ENCODE assay signal across 21 mouse cellular contexts in the genomic region with DNA sequence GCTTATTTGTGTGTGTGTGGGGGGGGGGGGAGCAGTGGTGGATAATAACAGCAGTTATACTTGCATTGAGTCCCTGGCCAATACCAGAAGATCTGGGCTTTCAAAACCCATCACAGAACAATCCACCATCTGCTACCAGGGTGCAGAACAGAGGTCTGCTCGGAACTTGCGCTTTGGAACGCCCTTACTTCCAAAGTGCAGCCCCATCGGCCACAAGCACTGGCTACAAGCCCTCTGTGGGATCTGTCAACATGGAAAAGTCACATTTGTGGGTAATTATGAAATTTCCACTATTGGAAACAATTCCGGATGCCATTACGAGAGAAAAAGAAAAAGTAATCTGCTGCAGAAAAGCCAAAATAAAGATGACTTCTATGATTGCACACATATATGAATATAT. TPM values are rescaled to one million over a fixed set of nuclear protein-coding genes. Genes with fewer than 3 reads are reported as not detected.
DNase-seq lines count a peak whose midpoint lies in the region; ATAC-seq and TF ChIP-seq lines count a peak whose summit lies in the region.
"Had no signal": no experiment of that assay in that cellular context is flagged by ENCODE, and none has a peak within 500 bp of the region (broad histone marks: within the 10 kb centered on the region; RNA-seq: fewer than 3 reads in every experiment).

No protein-coding gene starts in this region.

- WGBS in forebrain, postnatal 0 days = 55% methylated on average over 6 of the region's 6 CpGs
- 82% methylated on average over 6 of the region's 6 CpGs for WGBS in forebrain, embryonic 16.5 days
- 69% methylated on average over 6 of the region's 6 CpGs for WGBS in embryonic facial prominence, embryonic 14.5 days

- no peak for TF ChIP-seq CTCF in forebrain, postnatal 0 days (IDR thresholded peaks at IDR 0.05; ENCODE audit: low read depth)
- no peak for TF ChIP-seq CTCF in layer of hippocampus, adult 2 months (conservative IDR thresholded peaks at IDR 0.05)

- H3K4me2 ChIP-seq in forebrain, postnatal 0 days (ENCODE audit: low read depth) = no peak overlapping the region
- no peak overlapping the region for H3K4me2 ChIP-seq in forebrain, embryonic 16.5 days (ENCODE audit: low read length)
- H3K4me2 ChIP-seq in embryonic facial prominence, embryonic 14.5 days (ENCODE audit: low read depth, low read length) = 0 out of 2 replicates have a peak overlapping the region, but pooled peaks have one; percentile 5
- H3K4me2 ChIP-seq: embryonic facial prominence, embryonic 12.5 days; forebrain, embryonic 13.5 days; forebrain, embryonic 15.5 days had no signal

- H3K27me3 ChIP-seq in forebrain, postnatal 0 days (ENCODE audit: insufficient read depth, low read length) = no peaks in the 10 kb centered on the region
- H3K27me3 ChIP-seq in forebrain, embryonic 16.5 days (replicated peaks; ENCODE audit: control insufficient read depth, insufficient read depth, low read length) = no peaks in the 10 kb centered on the region
- no peaks in the 10 kb centered on the region for H3K27me3 ChIP-seq in embryonic facial prominence, embryonic 14.5 days (replicated peaks; ENCODE audit: control insufficient read depth, insufficient read depth, low read length)
- H3K27me3 ChIP-seq: embryonic facial prominence, embryonic 12.5 days; forebrain, embryonic 13.5 days; forebrain, embryonic 15.5 days had no signal

- no peaks in the 10 kb centered on the region for H3K9me3 ChIP-seq in forebrain, postnatal 0 days (ENCODE audit: low read length)
- H3K9me3 ChIP-seq in forebrain, embryonic 16.5 days (ENCODE audit: control insufficient read depth, low read length) = no peaks in the 10 kb centered on the region
- H3K9me3 ChIP-seq in embryonic facial prominence, embryonic 14.5 days (ENCODE audit: control insufficient read depth, low read length) = no peaks in the 10 kb centered on the region
- H3K9me3 ChIP-seq: embryonic facial prominence, embryonic 12.5 days; forebrain, embryonic 13.5 days; forebrain, embryonic 15.5 days had no signal

- no peak overlapping the region for H3K9ac ChIP-seq in forebrain, postnatal 0 days
- H3K9ac ChIP-seq in forebrain, embryonic 16.5 days (replicated peaks; ENCODE audit: low read depth, low read length) = no peak overlapping the region
- H3K9ac ChIP-seq in embryonic facial prominence, embryonic 14.5 days (ENCODE audit: low read depth, low read length) = no peak overlapping the region
- H3K9ac ChIP-seq: embryonic facial prominence, embryonic 12.5 days; forebrain, embryonic 13.5 days; forebrain, embryonic 15.5 days had no signal

- peaks cover 13% of the 10 kb centered on the region; the same call in 1 of the 2 replicates for H3K36me3 ChIP-seq in forebrain, postnatal 0 days (ENCODE audit: insufficient read depth)
- H3K36me3 ChIP-seq in forebrain, embryonic 16.5 days (ENCODE audit: control insufficient read depth, insufficient read depth) = no peaks in the 10 kb centered on the region
- no peaks in the 10 kb centered on the region for H3K36me3 ChIP-seq in embryonic facial prominence, embryonic 14.5 days (ENCODE audit: control insufficient read depth, insufficient read depth, low read length)
- H3K36me3 ChIP-seq: embryonic facial prominence, embryonic 12.5 days; forebrain, embryonic 15.5 days had no signal

- peak overlapping the region; percentile 57; the same call in 1 of the 2 replicates for H3K27ac ChIP-seq in forebrain, postnatal 0 days (ENCODE audit: low read depth, low read length)
- no peak overlapping the region for H3K27ac ChIP-seq in forebrain, embryonic 16.5 days (ENCODE audit: low read length)
- H3K27ac ChIP-seq in layer of hippocampus, adult 2 months = peak overlapping the region; percentile 28; the same call in 1 of the 2 replicates
- H3K27ac ChIP-seq in embryonic facial prominence, embryonic 14.5 days (replicated peaks; ENCODE audit: low read depth, low read length) = no peak overlapping the region
- H3K27ac ChIP-seq: embryonic facial prominence, embryonic 12.5 days; forebrain, embryonic 13.5 days; forebrain, embryonic 15.5 days had no signal

- DNase-seq in forebrain, postnatal 0 days = no peak
- DNase-seq in layer of hippocampus, adult 2 months (ENCODE audit: low spot score in 2 of 2) = no peak
- DNase-seq in layer of hippocampus, postnatal 14 days (ENCODE audit: low spot score in 2 of 2) = no peak
- DNase-seq in embryonic facial prominence, embryonic 14.5 days (ENCODE audit: low spot score) = no peak
- DNase-seq in fibroblast of lung, adult 2 months (ENCODE audit: low read depth) = peak; percentile 69
- DNase-seq: adrenal gland, adult 2 months; adrenal gland, postnatal 10 days; adrenal gland, postnatal 25 days; cerebellum, adult 11 months; cerebellum, adult 18-20 months; cerebellum, adult 8-10 months; cerebellum, adult 9-11 months; cerebellum, postnatal 14 days; cerebellum, postnatal 36 days; embryo, embryonic 11 days had no signal

- H3K4me1 ChIP-seq in forebrain, postnatal 0 days (ENCODE audit: insufficient read depth) = 0 out of 2 replicates have a peak, but pooled peaks cover 10% of the 10 kb centered on the region
- 0 out of 2 replicates have a peak, but pooled peaks cover 2% of the 10 kb centered on the region for H3K4me1 ChIP-seq in forebrain, embryonic 16.5 days (replicated peaks; ENCODE audit: control insufficient read depth, insufficient read depth, low read length)
- H3K4me1 ChIP-seq in embryonic facial prominence, embryonic 14.5 days (ENCODE audit: control insufficient read depth, insufficient read depth, low read length) = peaks cover 9% of the 10 kb centered on the region
- H3K4me1 ChIP-seq: embryonic facial prominence, embryonic 12.5 days; forebrain, embryonic 13.5 days had no signal

- peak; percentile 8; the same call in 1 of the 2 replicates for ATAC-seq in forebrain, postnatal 0 days
- ATAC-seq in forebrain, embryonic 16.5 days = no peak
- no peak for ATAC-seq in embryonic facial prominence, embryonic 14.5 days (ENCODE audit: low read depth)
- ATAC-seq in erythroblast, adult 5-6 weeks (replicated peaks; ENCODE audit: low FRiP score, poor library complexity, severe bottlenecking) = no peak
- ATAC-seq: forebrain, embryonic 13.5 days; forebrain, embryonic 15.5 days had no signal

- H3K4me3 ChIP-seq in forebrain, postnatal 0 days (ENCODE audit: low read depth, low read length) = no peak overlapping the region
- H3K4me3 ChIP-seq in forebrain, embryonic 16.5 days (replicated peaks; ENCODE audit: low read length) = no peak overlapping the region
- no peak overlapping the region for H3K4me3 ChIP-seq in layer of hippocampus, adult 2 months
- H3K4me3 ChIP-seq in embryonic facial prominence, embryonic 14.5 days (ENCODE audit: low read depth, low read length) = no peak overlapping the region
- H3K4me3 ChIP-seq: embryonic facial prominence, embryonic 12.5 days; erythroblast, embryonic 14.5 days; forebrain, embryonic 13.5 days; forebrain, embryonic 15.5 days had no signal

RNA-seq across cellular contexts. Expression of a gene that starts 25.2 kb away (rescaled TPM):
- total RNA-seq in forebrain, postnatal 0 days (2014; rRNA removed) = 32.3 and 33.6 TPM in 2 replicates
- 7.6 and 13.0 TPM in 2 replicates for polyA plus RNA-seq in forebrain, postnatal 0 days (2015; fragmentation: Nextera tagmentation; extraction: Ambion mirVana)
- polyA plus RNA-seq in forebrain, embryonic 16.5 days (2015; fragmentation: Nextera tagmentation; extraction: Ambion mirVana) = 12.1 and 15.3 TPM in 2 replicates
- total RNA-seq in layer of hippocampus, adult 2 months (2021) = 100 to 1,000 TPM; 128 to 131 TPM
- total RNA-seq in layer of hippocampus, postnatal 14 days (2021) = 100 to 1,000 TPM in 1 of 2 experiments, 10 to 100 TPM in 1; 92.4 to 124 TPM
- 3.6 and 3.8 TPM in 2 replicates for polyA plus RNA-seq in embryonic facial prominence, embryonic 14.5 days (2014; fragmentation: Nextera tagmentation; extraction: Ambion mirVana)
- total RNA-seq in erythroblast, adult 5-6 weeks (2015; ENCODE audit: low replicate concordance) = under 0.01 and 2.9 TPM in 2 replicates
- total RNA-seq in erythroblast, adult 5-6 weeks (2017; ENCODE audit: low replicate concordance) = 2.2 and 2.4 TPM in 2 replicates

Comparison
In these comparisons a context has a peak if more than half of its experiments do, and no peak if none do; other contexts are left out.
1. H3K27ac ChIP-seq: peak in forebrain, postnatal 0 days (single experiment) and layer of hippocampus, adult 2 months (single experiment); none in forebrain, embryonic 16.5 days (single experiment) and embryonic facial prominence, embryonic 14.5 days (single experiment).